Mouse (Mus musculus) intestine, postnatal 0 days (tissue): ENCODE data around the gene Gm10972. TPM values are rescaled to one million over a fixed set of nuclear protein-coding genes. Genes with fewer than 3 reads are reported as not detected.
"Not testable (repeated sequence)": the region's sequence is repeated elsewhere in the genome, so short reads cannot be mapped to it uniquely, and the experiment has no call there.

Source experiments
- ATAC-seq: fragments of 200-750 bp; cut with Nextera tagmentation; 2 replicates; pipeline ENCODE4 v1.8.0; 2017; ENCODE audit warnings: mild to moderate bottlenecking, moderate TSS enrichment, moderate library complexity
- H3K27ac ChIP-seq: fragments of 300-500 bp; sonication (generic); 2 replicates; pipeline ENCODE4 v1.5.1; 2014; ENCODE audit warnings: mild to moderate bottlenecking, low read depth, low read length, moderate library complexity
- H3K27me3 ChIP-seq: fragments of 300-500 bp; sonication (generic); replicated peaks from 2 replicates; pipeline ENCODE4 v1.6.1; 2014; ENCODE audit warnings: low read length, mixed read lengths; ENCODE audit not compliant: control insufficient read depth, insufficient read depth
- H3K36me3 ChIP-seq: fragments of 300-500 bp; sonication (generic); 2 replicates; pipeline ENCODE4 v1.6.1; 2014; ENCODE audit warnings: mild to moderate bottlenecking, moderate library complexity; ENCODE audit not compliant: control insufficient read depth, insufficient read depth
- H3K4me1 ChIP-seq: fragments of 300-500 bp; sonication (generic); replicated peaks from 2 replicates; pipeline ENCODE4 v1.6.1; 2014; ENCODE audit warnings: antibody characterized with exemption, low read length, mixed read lengths; ENCODE audit not compliant: control insufficient read depth, insufficient read depth
- H3K4me2 ChIP-seq: fragments of 300-500 bp; sonication (generic); replicated peaks from 2 replicates; pipeline ENCODE4 v1.6.1; 2014; ENCODE audit warnings: low read depth, mild to moderate bottlenecking, moderate library complexity
- H3K4me3 ChIP-seq: fragments of 300-500 bp; sonication (generic); 2 replicates; pipeline ENCODE4 v1.5.1; 2014; ENCODE audit warnings: low read depth, low read length
- H3K9ac ChIP-seq: fragments of 300-500 bp; sonication (generic); 2 replicates; pipeline ENCODE4 v1.6.1; 2014; ENCODE audit warnings: mild to moderate bottlenecking, low read depth, low read length
- H3K9me3 ChIP-seq: fragments of 300-500 bp; sonication (generic); 2 replicates; pipeline ENCODE4 v1.6.1; 2016; ENCODE audit warnings: mixed run types; ENCODE audit not compliant: control insufficient read depth
- CTCF ChIP-seq: sonication (generic); IDR thresholded peaks from 2 replicates; pipeline ENCODE4 v1.5.1; 2016; ENCODE audit warnings: low read depth, mild to moderate bottlenecking, control low read depth, antibody characterized with exemption, moderate library complexity
- WGBS: fragments of 180-500 bp; shearing (Covaris S2); extraction: QIAGEN DNeasy Blood & Tissue Kit; methylation state at CpG from one replicate; pipeline ENCODE4 v1.1.7; 2014; 5-methylcytosine and 5-hydroxymethylcytosine counted together
- polyA plus RNA-seq: library from polyadenylated mRNA; unstranded; fragments of >200 nt; fragmentation: Nextera tagmentation; extraction: Ambion mirVana; gene quantifications from 2 replicates; pipeline ENCODE4 v1.2.1, GENCODE M21; 2015

Gm10972 gene
- polyA plus RNA-seq: not detected in 2 replicates

DNA sequence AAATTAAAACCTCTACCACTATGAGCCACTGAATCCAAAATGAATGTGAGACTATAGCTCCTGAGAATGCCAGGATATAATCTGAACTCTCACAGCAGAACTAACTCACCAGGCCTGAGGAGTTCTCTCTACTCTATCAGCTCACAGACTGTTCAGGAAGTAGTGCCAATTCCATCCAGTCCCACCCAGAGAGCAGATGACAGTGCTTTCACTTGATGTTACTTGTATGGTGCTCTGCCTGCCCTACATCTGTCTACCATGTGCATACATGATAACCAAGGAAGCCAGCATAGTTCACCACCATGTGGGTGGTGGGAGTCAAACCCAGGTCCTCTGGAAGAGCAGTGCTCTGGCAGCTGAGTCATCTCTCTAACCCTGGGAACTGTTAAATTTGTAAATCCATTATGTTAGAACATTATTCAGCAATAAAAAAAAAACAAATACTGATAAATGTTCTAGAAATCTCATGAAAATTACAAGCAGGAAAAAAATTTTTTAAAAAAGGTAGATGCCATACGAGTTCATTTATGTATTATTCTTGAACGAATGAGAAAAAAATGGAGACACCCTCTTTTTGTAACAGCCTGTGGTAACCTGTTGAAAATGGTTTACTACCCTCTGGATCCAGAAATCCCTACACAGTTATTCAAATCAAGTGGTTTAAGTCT is at the start of gene Gm10972:
Gm10972 (plus strand) TSS at position 618 of the 668 bp plus-strand sequence.
- not testable (repeated sequence) for H3K27me3 ChIP-seq, H3K36me3 ChIP-seq, ATAC-seq, H3K4me2 ChIP-seq, H3K4me3 ChIP-seq, H3K9ac ChIP-seq, H3K4me1 ChIP-seq, H3K27ac ChIP-seq, H3K9me3 ChIP-seq
- WGBS: 58% methylated on average over 2 of the region's 2 CpGs

DNA sequence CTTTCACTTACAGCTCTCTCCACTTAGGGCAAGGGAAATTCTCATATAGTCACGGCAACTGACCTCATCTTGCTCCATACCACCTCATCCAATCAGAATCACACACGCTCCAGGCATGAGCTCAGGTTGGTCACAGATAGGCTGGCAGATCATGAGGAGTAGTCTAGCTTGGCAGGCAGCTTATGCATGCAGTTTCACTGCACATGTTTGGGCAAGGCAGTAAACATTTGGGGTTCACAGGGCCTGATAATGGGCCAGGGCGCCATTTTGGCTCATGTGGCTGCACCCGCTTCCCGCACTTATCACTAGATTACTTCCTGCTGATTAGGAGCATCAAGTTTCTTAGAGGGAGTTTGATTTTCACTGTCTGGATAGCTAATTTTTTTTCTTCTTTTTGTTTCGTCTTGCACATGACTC is 47.0 kb upstream of the Gm10972 start:
- Histone ChIP-seq H3K9me3 (no peaks in the 10 kb centered on the region), H3K9ac (no peak overlapping the region), H3K36me3 (no peaks in the 10 kb centered on the region), H3K4me3 (no peak overlapping the region), H3K4me2 (no peak overlapping the region), H3K4me1 (no peaks in the 10 kb centered on the region), H3K27me3 (no peaks in the 10 kb centered on the region), H3K27ac (no peak overlapping the region)
- WGBS: 84% methylated on average over 6 of the region's 6 CpGs
- TF ChIP-seq CTCF: no peak
- ATAC-seq: no peak

DNA sequence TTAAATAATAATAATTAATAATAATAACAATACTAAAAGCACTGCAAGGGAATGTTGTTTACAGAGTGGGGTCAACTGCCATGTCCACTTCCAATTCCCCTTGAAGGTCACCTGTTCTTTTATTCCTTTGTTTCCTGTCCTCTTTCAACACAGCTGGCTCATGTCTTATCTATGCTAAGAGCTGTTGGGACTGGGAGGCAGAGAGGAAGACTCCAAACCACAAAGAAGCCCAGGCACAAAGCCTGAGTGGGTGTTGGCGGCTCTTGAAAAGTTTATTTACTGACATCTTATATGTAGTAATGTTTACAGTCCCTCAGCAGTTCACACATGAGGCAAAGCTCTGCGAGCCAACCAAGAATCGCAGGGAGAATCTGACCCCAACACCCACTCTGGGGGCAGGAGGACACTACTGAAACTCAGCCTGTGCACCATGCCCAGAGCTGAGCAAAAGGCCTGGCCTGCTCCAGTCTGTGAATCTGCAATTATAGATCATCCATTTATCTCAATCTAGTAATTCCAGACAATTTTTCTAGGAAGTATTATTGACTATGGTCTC is 45.6 kb upstream of the Gm10972 start:
- 52% methylated on average over 3 of the region's 3 CpGs for whole genome bisulfite sequencing
- Histone ChIP-seq H3K36me3 (no peaks in the 10 kb centered on the region), H3K9ac (no peak overlapping the region), H3K27ac (no peak overlapping the region), H3K4me1 (no peaks in the 10 kb centered on the region), H3K4me2 (no peak overlapping the region), H3K9me3 (no peaks in the 10 kb centered on the region), H3K4me3 (no peak overlapping the region), H3K27me3 (no peaks in the 10 kb centered on the region)
- ATAC-seq: no peak
- no peak for TF ChIP-seq CTCF

DNA sequence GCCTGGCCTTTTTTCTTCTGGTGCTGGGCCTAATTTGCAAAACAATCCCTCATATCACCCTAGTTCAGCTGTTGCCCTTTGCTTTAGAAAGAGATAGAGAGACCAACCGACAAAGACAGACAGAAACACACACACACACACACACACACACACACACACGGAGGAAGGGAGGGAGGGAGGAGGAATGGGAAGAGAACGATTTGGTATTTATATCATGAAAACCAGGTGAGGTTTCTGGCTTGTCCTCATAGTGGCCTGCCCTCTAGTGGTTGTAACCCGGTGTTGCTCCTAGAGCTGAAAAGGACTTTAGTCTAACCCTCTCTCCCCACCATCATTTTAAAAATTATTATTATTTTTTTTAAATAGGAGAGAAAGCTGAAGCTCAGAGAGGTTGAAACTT is 41.0 kb upstream of the Gm10972 start:
- peak; percentile 83 for TF ChIP-seq CTCF
- no peak overlapping the region for H3K4me3 ChIP-seq
- no peak overlapping the region for H3K4me2 ChIP-seq
- H3K36me3 ChIP-seq: no peaks in the 10 kb centered on the region
- H3K27me3 ChIP-seq: no peaks in the 10 kb centered on the region
- no peak overlapping the region for H3K9ac ChIP-seq
- ATAC-seq: no peak
- no peaks in the 10 kb centered on the region for H3K9me3 ChIP-seq
- WGBS: 4% methylated on average over 4 of the region's 4 CpGs
- H3K27ac ChIP-seq: no peak overlapping the region
- no peaks in the 10 kb centered on the region for H3K4me1 ChIP-seq

DNA sequence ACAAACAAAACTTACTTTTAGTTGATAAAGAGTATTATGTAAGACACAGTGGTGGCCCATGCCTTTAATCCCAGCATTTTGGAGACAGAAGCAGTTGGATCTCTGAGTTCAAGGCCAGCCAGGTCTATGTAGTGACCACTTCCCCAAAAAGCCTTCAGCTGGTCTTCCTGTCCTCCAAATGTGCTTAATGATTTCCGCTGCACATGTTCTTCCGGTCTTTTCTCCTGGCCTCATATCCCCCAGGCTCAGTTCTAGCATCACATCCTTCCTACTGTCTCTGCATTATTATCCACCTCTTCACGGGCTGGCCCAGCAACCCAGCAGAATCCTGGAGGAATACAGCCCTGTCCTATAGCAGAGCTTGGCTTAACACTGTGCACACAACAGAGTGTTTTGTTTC is 33.3 kb upstream of the Gm10972 start:
- Histone ChIP-seq H3K4me2 (no peak overlapping the region), H3K4me3 (no peak overlapping the region), H3K27me3 (no peaks in the 10 kb centered on the region), H3K9me3 (no peaks in the 10 kb centered on the region), H3K9ac (no peak overlapping the region), H3K27ac (no peak overlapping the region), H3K4me1 (no peaks in the 10 kb centered on the region), H3K36me3 (peaks cover 1% of the 10 kb centered on the region; the same call in 1 of the 2 replicates)
- no peak for TF ChIP-seq CTCF
- WGBS: 90% methylated on average over 3 of the region's 3 CpGs
- ATAC-seq: no peak

GRCm38 (mm10) chr3:94610581-94610980 is 32.3 kb upstream of the Gm10972 start:
- Histone ChIP-seq H3K27ac (no peak overlapping the region), H3K9me3 (no peaks in the 10 kb centered on the region), H3K4me3 (no peak overlapping the region), H3K36me3 (peaks cover 11% of the 10 kb centered on the region), H3K27me3 (no peaks in the 10 kb centered on the region), H3K4me2 (no peak overlapping the region), H3K4me1 (no peaks in the 10 kb centered on the region), H3K9ac (no peak overlapping the region)
- ATAC-seq: no peak
- 77% methylated on average over 2 of the region's 2 CpGs for WGBS
- TF ChIP-seq CTCF: no peak

DNA sequence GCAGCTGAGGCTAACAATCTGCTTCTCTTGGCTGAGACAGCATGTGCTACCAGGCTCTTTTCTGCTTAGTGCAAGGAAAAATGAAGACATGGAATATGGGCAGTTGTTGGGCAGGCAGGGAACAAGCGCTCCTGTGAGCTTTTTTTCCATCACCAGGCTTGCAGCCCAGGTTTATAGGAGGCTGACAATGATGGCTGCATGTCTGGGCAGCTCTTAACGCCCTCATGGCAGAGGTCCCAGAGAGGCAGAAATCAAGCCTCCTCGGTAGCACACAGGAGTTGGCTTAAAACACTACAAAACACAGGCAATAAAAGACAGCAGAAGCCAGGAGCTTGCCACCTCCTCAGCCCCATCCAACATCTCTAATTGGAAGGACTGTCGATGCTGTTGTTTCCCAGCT is 31.6 kb upstream of the Gm10972 start:
- Histone ChIP-seq H3K27me3 (no peaks in the 10 kb centered on the region), H3K36me3 (peaks cover 14% of the 10 kb centered on the region), H3K9ac (no peak overlapping the region), H3K9me3 (no peaks in the 10 kb centered on the region), H3K4me1 (no peaks in the 10 kb centered on the region), H3K4me3 (no peak overlapping the region), H3K27ac (no peak overlapping the region), H3K4me2 (no peak overlapping the region)
- TF ChIP-seq CTCF: no peak
- ATAC-seq: no peak
- WGBS: 60% methylated on average over 4 of the region's 4 CpGs
